Mouse (Mus musculus) adrenal gland, adult 8-10 months (tissue): Measurements from ENCODE around the gene Mrps11. TPM values are rescaled to one million over a fixed set of nuclear protein-coding genes. Genes with fewer than 3 reads are reported as not detected.
A peak's percentile ranks its signal among the peaks of the same experiment; 100 is the strongest.

Experiments
- DNase-seq: peaks from one replicate; pipeline ENCODE4 v3.0.0; 2022
- total RNA-seq, 4 experiments: library from RNA; stranded (reverse); gene quantifications; 2 replicates each; pipeline ENCODE4 v1.2.4; 2022

The Mrps11 gene
- total RNA-seq, result 100 to 1,000 TPM in 3 of 4 experiments, 10 to 100 TPM in 1; 97.6 to 162 (median 127) TPM

DNA sequence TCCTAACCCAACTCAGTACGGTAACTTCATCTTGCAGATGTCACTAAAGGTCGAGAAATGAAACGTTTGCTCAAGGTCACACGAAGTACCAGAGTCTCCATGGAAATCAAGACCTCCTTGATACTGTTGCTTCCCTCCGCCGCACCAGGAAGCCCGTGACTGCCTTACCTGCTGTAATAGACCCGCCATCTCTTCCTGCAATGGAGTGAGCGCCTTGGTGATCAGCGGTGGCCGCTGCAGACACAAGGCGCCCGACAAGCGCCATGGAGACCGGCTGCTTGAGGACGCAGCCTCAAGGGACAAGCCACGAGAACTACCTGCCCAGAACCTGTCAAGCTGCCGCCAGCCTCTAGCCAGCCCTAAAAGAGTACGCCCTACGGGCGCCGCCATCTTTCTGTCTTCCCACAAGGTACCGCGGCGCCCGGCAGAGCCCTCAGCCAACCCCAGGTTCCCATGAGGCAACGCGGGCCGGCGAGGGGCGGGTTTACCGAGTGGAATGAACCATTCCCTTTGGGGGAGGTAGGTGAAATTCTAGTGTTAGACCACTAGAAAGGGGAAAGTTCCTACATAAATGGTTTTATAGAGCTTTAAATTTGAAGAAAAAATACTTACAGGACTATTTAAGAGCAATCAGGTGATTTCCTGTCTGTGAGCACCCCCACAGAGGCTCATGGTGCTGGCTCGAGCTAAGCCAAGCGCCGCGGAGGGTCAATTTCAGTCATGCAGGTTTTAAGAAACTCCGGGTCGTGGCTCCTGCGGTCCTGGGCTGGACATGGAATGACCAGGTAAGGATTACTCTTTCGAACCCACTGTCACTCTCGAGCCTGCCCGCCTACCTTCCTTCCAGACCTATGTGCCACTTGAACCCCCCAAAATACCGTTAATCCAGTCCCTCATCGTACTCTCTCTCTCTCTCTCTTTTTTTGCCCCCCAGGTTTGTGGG lies at the start of gene Mrps11, which contains the start of gene Mrpl46:
Mrps11 (plus strand) TSS at position 481 of the 943 bp plus-strand sequence.
Mrpl46 (minus strand) TSS at position 893 of the 943 bp plus-strand sequence.
- DNase-seq, result peak; percentile 78

DNA sequence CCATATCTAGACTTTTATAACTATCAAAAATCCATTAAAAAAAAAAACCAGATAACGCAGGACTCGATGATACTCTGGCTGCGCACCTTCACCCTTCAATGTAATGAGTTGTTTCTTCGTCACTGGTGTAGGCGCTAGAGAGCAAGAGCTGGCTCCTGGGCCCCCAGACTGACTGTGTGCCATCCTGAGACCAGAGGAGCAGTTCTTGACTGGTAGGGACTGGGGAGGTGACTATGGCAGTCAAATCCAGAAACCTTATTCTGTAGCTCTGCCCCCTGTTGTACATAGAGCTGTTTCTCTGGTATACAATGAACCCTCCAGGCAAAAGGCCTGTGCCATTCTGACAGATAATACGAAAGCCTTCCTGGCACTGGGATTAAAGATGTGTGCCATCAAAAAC lies 45.7 kb upstream of the Mrps11 start:
- no peak for DNase-seq

DNA sequence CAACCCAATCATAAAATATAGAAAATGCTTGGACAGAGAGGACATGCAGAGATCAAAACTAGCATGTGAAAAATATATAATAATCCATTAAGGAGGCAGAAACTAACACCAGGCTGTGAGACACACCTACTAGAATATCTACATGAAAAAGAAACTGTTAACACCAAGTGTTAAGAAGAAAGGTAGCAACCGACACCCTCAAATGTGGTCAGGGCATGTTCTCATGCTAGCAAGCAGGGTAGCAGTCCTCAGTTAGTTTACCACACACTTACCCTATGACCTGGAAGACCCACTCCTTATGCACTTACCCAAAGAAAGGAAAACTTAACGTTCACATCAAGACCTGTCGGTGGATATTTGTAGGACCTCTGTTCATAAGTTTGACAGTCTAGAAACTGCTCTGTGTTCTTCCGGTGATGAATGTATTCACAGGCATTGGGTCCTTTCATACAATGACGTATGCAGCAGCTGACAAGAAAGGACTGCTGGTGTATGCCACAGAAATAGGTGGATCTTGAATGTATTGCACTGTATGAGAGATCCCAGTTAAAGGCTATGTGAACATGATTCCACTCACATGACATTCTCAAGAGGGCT lies 45.2 kb upstream of the Mrps11 start, which contains the start of gene Ntrk3:
Ntrk3 (minus strand) TSS at position 399 of the 597 bp plus-strand sequence.
- DNase-seq, result no peak

DNA sequence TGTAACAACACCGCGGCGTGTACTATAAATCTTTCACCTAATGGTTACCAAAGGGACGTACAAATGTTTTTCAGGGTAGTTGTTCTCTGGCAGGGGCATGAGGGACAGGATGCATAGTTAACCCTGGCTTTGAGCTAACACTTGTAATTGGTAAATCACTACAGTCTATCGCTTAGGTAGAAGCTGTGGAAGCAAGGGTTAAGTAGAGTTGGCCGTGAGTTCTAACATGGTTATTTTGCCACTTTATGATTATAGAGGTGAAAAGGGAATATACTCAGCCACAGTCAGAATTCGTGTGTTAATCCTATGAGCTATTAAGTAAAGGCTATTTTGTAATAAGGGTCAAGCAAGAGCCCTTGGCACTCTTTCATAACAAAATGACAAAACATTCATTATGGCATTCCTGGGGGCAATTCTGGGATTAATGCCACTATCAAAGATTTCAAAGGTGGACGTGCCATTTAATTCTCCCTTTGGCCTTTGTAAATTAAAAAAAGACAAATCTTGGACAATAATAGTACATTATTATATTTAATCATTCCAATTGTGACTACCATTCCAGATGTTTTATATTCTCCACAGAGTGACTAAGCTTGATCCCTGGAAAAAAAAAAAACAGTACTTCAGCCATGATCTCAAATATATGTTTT lies 43.4 kb upstream of the Mrps11 start:
- no peak for DNase-seq

DNA sequence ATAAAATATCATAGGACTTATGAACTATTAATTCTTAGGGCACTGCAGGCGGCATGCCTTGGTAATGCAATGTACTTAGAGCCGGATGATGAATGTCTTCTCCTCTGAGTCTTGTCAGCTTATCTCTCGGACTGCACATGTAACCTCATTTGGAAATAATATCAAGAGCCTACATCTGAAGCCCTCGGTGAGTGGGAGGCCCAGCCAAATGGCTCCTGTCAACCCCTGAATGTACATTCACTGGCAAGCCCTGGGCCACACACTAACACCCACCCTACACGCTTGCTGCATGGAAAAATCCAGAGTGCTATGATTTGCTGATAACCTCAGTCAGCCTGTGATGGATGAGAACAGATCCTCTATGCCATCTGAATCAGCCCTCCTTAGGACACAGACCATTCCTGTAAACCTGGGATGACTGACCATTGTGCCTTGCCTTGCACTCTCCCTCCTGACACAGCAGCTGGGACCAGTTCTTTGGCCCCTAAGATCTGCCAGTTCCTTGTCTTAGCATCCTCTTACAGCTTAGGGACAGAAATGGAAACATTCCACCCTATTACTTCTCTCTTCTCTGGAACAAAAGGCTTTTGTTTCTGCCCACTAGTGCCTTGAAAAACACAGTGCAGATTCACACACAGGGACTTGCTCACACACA lies 39.1 kb upstream of the Mrps11 start:
- no peak for DNase-seq

DNA sequence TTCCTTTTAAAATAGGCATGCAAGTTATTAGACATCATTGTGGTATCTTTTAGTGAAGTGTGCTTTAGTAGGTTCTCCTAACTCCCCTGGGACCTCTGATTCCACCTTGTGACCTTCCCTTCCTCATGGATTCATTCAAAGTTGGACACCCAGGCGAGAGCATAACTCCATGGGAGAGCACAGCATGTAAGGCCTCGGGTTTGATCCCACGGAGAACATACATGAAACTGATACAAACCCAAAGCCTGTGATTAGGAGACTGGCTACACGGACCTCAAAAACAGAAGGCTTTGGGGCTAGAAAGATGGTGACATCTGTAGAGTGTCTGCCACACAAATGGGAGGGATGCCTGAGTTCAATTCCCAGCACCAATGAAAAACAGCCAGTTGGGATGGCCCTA lies 30.0 kb upstream of the Mrps11 start:
- DNase-seq, result no peak

DNA sequence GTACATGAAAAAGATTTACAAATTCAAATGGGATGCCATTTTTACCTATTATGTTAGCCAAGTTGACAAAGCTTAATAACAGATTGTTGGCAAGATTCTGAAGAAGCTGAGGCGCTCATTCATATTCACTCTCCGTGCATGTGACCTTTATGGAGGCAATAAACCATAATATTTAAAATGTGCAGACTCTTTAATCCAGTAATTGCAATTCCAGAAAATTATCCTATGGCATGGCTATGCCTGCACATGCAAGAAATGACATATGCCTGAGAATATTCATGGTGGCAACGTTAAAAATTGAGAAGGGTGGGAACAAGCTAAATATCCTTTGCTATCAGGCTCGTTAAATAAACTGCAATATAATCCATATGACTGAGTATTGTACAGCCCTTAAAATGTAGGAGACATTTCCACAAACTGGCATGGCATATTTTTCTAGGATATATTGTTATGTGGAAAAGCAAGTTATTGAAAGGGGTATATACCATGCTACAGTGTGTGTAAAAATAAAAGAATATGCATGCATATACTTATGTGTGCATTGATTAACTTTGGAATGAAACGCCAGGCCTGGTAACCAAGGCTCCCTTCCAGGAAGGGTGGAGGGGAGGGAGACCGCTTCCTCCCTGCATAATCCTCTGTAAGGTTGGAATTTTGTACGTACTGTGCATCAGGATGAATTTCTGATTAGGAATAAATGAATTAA lies 29.0 kb upstream of the Mrps11 start:
- DNase-seq, result no peak

GRCm38 (mm10) chr7:78754458-78755000 lies 28.4 kb upstream of the Mrps11 start:
- no peak for DNase-seq

DNA sequence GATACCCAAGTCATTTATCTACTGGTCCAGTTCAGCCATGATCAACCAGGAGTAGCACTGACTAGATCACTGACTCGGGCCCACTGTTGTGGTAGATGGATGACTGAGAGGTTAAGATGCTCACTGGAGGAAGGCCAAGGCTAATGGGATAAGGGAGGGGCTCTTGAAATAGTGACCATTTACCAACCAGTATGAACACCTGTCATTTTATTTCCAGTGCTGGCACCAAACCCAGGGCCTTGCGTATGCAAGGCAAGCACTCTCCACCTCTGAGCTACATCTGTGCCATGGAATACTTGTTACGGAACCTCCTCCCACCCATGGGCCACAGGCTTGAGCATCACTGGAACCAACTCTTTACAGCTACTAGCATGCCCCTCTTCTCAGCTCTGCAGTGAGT lies 19.1 kb upstream of the Mrps11 start:
- DNase-seq, result no peak

GRCm38 (mm10) chr7:78765215-78765631 lies 17.7 kb upstream of the Mrps11 start:
- DNase-seq, result no peak

DNA sequence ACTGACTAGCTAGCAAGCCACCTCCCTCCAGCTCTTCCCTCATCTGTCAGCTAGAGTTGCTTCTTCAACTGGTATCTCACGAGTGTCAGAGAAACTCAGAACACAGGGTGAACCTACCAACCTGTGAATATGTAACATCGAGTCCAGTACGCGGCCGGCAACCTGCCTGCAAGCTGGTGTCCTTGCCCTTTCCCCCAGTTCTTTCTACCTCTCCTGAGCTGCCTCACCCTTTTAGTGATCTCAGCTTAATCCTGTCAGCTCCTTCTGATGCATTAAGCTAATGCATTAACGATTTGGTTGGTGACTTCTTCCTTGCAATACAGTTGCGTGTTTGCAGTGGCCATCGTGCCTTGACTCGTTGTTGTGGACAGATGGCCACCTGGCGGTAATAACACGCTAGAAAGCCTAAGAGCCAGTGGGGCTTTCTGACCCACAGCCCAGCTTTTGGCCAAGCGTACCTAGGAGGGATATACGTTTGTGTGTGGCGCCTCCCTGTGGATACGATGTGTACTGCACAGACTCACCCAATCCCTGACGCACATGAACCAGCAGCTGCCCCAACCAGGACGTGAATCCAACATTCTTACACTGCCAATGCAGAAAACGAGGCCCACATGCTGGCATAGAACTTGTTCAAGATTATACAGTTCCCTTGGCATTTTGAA lies 16.8 kb upstream of the Mrps11 start:
- peak; percentile 76 for DNase-seq

- DNase-seq, result no peak
Measured at GRCm38 (mm10) chr7:78767929-78768531, 14.9 kb upstream of the Mrps11 start.

GRCm38 (mm10) chr7:78769075-78769652 lies 13.8 kb upstream of the Mrps11 start:
- no peak for DNase-seq

- DNase-seq, result no peak
Measured at GRCm38 (mm10) chr7:78770936-78771335, 12.0 kb upstream of the Mrps11 start.

- no peak for DNase-seq
Measured at GRCm38 (mm10) chr7:78778741-78779140, 4.2 kb upstream of the Mrps11 start.

- peak; percentile 79 for DNase-seq
Measured at GRCm38 (mm10) chr7:78785906-78786305, 3.0 kb downstream of the Mrps11 start.

DNA sequence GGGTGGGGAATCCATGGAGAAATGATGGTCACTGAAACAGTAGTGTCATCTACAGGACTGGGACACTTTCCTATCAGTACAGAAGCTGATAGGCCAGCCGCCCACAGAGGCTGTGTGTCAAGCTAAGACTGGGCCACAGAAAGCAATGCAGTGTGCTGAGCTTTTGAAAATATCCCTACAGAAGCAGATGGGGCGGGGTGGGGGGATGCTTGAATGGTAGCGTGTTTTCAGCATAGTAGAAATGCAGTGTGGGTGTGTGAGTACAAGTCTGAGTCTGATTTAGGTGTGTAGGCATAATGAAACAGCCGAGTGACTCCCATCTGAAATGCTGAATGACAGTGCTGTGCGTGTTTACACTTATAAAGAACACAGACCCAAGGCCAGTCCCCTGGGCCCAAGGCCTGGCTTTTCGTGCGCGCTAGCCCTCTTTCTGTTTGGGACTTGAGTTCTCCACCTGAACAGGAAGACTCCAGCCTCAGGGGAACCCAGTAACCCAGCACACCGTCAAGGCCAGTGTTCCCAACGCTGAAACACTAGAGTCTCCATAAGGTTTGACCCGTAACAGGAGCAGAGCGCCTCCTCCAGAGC lies 5.0 kb downstream of the Mrps11 start:
- DNase-seq, result peak; percentile 55

- peak; percentile 47 for DNase-seq
Measured at GRCm38 (mm10) chr7:78791359-78792222, 8.7 kb downstream of the Mrps11 start.
